Mouse (Mus musculus) cortical plate, adult 2 months (tissue): ENCODE data around the gene Rad18.

Experiments used
- CTCF ChIP-seq: fragments of 200-500 bp; IDR thresholded peaks from 2 replicates; pipeline ENCODE4 v1.5.1; 2011; ENCODE audit warnings: mild to moderate bottlenecking, control low read depth, low read length; ENCODE audit not compliant: insufficient read depth; ENCODE audit errors: extremely low read depth
- POLR2A ChIP-seq: fragments of 200-500 bp; IDR thresholded peaks from 2 replicates; pipeline ENCODE4 v1.6.1; 2011; ENCODE audit warnings: mild to moderate bottlenecking, low read length, control low read depth; ENCODE audit not compliant: insufficient read depth; ENCODE audit errors: extremely low read depth

- no peak for TF ChIP-seq CTCF
- TF ChIP-seq POLR2A = no peak
These were observed 78.7 kb downstream of the Rad18 start for GRCm38 (mm10) chr6:112617728-112618318.
